Mouse (Mus musculus) frontal cortex, postnatal 14 days (tissue): ENCODE measurements at regions not wholly inside any gene's neighbourhood (a gene's known extent, or its start where the extent isn't known, plus 50 kb on each side); places are given as distances from the start of the nearest gene placed in this dataset.
A peak's percentile ranks its signal among the peaks of the same experiment; 100 is the strongest.

Source experiments
- DNase-seq, 2 experiments: peaks; one replicate each; pipeline ENCODE4 v3.0.0; 2022; ENCODE audit warnings: low spot score in 2 of 2

GRCm38 (mm10) chr16:42808864-42809263 lies 66.8 kb upstream of the Zbtb20 start:
- DNase-seq = no peak

DNA sequence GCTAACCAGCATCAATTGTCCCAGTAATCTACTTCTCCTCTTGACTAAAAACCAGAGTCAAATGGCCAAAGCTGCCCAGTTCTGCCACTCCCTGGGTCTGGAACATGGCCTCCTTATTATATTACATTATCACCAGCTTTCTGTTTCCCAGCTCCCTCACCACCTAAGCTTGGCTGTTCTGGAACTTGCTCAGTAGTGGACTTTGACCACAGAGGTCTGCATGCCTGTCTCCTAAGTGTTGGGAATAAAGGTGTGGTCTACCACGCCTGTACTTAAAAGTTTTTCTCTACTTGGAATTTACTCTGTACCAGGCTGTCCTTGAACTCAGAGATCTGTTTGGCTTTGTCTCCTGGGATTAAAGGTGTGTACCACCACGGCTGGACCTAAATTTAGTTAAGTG lies 68.1 kb upstream of the Zbtb20 start:
- DNase-seq = no peak

DNA sequence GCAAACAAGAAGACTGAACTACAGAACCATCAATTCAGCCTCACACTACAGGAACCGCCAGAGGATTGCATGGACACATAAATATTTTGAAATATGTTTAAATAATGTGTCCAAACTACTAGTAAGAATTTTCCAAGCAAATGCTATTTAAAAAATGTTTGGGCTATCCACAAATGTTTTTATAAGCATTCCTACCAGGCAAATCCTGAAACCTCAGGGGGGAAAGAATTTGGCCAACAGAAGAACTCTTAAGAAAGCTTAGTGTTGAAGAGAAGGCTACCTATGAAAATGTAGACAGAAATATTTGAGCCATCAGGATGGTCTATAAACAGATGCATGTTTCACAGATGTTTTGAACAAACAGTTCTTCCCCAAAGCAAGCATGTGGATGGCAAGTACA lies 72.1 kb upstream of the Zbtb20 start:
- DNase-seq = no peak

DNA sequence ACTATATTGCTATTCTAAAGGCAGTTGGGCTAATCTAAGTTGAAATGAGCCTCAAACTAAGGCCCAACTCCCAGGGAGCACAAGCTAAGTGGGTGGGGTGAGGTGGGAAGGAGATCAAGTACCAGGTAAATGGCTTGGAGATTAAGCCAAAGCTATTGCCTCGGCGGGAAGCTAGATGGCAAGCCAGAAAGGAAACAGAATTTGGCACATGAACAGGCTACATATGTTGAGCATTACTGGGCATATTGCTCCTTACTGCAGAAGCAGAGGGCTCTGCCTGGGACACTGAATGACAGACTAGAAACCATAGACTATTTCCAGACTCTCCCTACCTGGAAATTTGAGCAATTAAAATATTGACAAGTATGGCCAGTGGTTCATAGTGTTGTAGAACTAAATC lies 83.1 kb upstream of the Zbtb20 start:
- no peak for DNase-seq

- DNase-seq = no peak
These were observed 91.0 kb upstream of the Zbtb20 start for GRCm38 (mm10) chr16:42784712-42785111.

GRCm38 (mm10) chr16:42784031-42784430 lies 91.7 kb upstream of the Zbtb20 start:
- no peak for DNase-seq

GRCm38 (mm10) chr16:42782091-42782679 lies 93.5 kb upstream of the Zbtb20 start:
- peak; percentile 11 to 45 for DNase-seq

GRCm38 (mm10) chr16:42781096-42782071 lies 94.3 kb upstream of the Zbtb20 start:
- no peak for DNase-seq

DNA sequence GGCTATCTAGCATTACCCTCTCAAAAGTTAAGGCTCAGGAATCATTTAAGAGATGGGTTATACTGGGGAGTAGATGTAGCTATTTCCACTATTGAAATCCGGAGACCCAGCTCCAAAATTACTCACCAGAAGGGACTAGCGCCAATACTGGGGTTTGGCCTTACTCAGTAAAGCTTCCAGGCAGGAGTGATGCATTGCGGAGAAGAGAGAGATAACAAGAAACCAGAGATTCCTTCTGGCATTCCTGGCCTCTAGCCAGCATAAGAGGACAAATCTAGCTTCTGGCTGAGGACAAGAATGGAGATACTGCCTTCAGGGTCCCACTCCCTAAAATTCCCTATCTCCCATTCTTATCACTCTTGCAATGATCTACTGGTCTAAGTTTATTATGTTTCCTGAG lies 95.7 kb upstream of the Zbtb20 start:
- no peak for DNase-seq

- no peak for DNase-seq
These were observed 103.0 kb upstream of the Zbtb20 start for GRCm38 (mm10) chr16:42772640-42773039.

- no peak for DNase-seq
These were observed 105.5 kb upstream of the Zbtb20 start for GRCm38 (mm10) chr16:42770199-42770598.

DNA sequence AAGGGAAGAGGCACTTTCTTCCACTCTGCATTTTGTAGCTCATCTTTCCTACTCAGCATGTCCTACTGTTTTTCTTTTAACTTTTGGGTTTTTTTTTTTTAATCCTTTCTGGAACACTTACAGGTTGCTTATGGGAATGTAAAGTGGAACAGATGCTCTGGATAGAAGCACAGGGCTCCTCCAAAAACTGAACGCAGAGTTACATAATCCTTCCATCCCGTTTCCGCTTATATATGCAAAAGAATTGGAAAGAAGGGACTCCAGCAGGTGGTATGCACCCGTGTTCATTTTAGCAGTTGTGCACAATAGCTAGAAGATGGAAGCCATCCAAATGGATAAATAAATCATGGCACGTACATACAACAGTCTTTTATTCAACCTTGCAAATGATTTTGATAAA lies 127.0 kb upstream of the Zbtb20 start:
- DNase-seq = no peak

GRCm38 (mm10) chr16:42745943-42746675 lies 129.6 kb upstream of the Zbtb20 start:
- peak in 1 of 2 experiments; percentile 17 for DNase-seq

GRCm38 (mm10) chr16:42743538-42743937 lies 132.1 kb upstream of the Zbtb20 start:
- no peak for DNase-seq

- DNase-seq = no peak
These were observed 132.6 kb upstream of the Zbtb20 start for GRCm38 (mm10) chr16:42743120-42743519.

- DNase-seq = no peak
These were observed 147.9 kb upstream of the Zbtb20 start for GRCm38 (mm10) chr16:42727826-42728225.

DNA sequence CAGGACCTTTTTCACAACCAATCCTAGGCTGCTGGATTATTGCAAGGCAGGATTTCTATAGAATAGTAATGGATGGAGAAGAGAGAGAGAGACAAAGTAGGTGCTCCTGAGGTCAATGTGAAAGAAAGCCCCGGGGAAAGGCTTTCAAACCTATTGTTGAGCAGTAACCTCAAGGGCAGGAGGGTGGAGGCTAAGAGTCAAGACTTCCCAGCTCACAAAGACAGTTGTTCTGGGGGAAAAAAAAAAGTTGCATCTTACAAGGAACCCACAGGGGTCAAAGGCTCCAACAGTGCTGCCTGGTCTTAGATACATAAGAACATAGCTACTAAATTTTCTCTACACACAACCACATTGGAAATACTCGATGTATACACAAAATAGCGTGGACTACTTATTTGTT lies 155.8 kb upstream of the Zbtb20 start:
- no peak for DNase-seq

- no peak for DNase-seq
These were observed 157.2 kb upstream of the Zbtb20 start for GRCm38 (mm10) chr16:42718452-42718851.

DNA sequence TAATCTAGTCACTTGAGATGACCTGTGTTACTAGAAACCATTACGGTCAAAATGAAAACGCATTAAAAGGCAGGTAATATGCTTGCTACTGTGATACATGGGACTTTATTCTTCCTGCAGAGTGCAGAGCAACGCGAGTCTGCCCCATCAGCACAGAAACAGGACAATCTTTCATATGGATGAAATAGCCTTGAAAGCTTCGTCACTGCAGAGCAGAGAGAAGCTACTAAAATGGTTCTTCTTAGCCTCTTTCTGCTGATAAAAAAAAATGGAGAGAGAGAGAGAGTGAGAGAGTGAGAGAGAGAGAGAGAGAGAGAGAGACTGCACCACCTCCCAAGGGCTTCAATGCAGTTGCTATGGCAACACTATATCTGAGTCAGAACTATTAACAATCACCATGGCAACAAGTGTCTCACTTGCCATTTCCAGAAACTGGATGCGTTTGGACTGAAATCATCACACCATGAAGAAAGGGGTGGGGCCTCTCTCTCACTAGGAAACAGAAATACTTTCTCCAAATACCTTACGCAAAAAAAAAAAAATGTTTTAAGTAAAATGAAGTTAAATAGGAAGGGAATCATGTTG lies 157.8 kb upstream of the Zbtb20 start:
- DNase-seq = peak; percentile 7 to 27

GRCm38 (mm10) chr16:42717075-42717827 lies 158.4 kb upstream of the Zbtb20 start:
- peak in 1 of 2 experiments; percentile 11 for DNase-seq

DNA sequence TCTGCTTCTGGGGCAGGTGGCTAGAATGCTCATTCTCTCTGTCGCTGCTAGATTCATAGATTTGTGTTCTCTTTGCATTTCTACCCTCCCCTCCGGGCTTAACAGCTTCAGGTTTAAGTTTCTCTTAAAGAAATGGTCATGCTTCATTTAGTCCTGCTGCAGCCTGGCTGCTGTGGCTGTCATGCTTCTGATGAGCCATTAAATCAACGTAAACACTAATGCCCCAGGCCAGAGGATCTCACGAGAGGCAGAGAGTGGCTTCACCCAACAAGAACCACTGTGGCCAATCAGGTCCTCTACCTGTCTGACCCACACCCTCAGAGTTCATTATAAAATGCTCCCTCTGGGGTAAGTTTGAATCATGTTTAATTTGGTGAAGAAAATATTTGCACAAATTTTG lies 173.0 kb upstream of the Zbtb20 start:
- DNase-seq = no peak
